Mouse (Mus musculus): ENCODE results near the gene Zc3h18.

GRCm38 (mm10) chr8:122329072-122329471 is 47.3 kb upstream of the Zc3h18 start:
- TF ChIP-seq POLR2A (IDR thresholded peaks at IDR 0.05; ENCODE audit: low read depth, low read length) (no peak), CTCF (IDR thresholded peaks at IDR 0.05; ENCODE audit: extremely low read depth, insufficient read length, insufficient replicate concordance, low read depth, low read length) (no peak)

Data from small intestine, adult 2 months (tissue).